Mouse (Mus musculus) embryonic facial prominence, embryonic 10.5 days (tissue): ENCODE measurements around the gene Defb30. TPM values are rescaled to one million over a fixed set of nuclear protein-coding genes. Genes with fewer than 3 reads are reported as not detected.

Experiments used
- DNase-seq: peaks from one replicate; pipeline ENCODE4 v3.0.0-alpha.2; 2017; ENCODE audit warnings: low spot score
- H3K27ac ChIP-seq: fragments of 300-500 bp; sonication (generic); replicated peaks from 2 replicates; pipeline ENCODE4 v1.5.1; 2016; ENCODE audit warnings: mild to moderate bottlenecking
- H3K27me3 ChIP-seq: fragments of 300-500 bp; sonication (generic); replicated peaks from 2 replicates; pipeline ENCODE4 v1.6.1; 2016; ENCODE audit warnings: low read depth, mild to moderate bottlenecking; ENCODE audit not compliant: poor library complexity, severe bottlenecking
- H3K36me3 ChIP-seq: fragments of 300-500 bp; sonication (generic); replicated peaks from 2 replicates; pipeline ENCODE4 v1.6.1; 2016; ENCODE audit warnings: mild to moderate bottlenecking, moderate library complexity
- H3K4me1 ChIP-seq: fragments of 300-500 bp; sonication (generic); 2 replicates; pipeline ENCODE4 v1.6.1; 2016
- H3K4me3 ChIP-seq: fragments of 300-500 bp; sonication (generic); 2 replicates; pipeline ENCODE4 v1.5.1; 2016; ENCODE audit warnings: mild to moderate bottlenecking, moderate library complexity
- H3K9me3 ChIP-seq: fragments of 300-500 bp; sonication (generic); 2 replicates; pipeline ENCODE4 v1.6.1; 2016; ENCODE audit warnings: mild to moderate bottlenecking
- WGBS: fragments of 180-500 bp; shearing (Covaris S2); methylation state at CpG from one replicate; pipeline ENCODE4 v1.1.7; 2016; 5-methylcytosine and 5-hydroxymethylcytosine counted together
- polyA plus RNA-seq: library from polyadenylated mRNA; unstranded; fragments of >200 nt; fragmentation: Nextera tagmentation; extraction: Ambion mirVana; gene quantifications from 2 replicates; pipeline ENCODE4 v1.2.1, GENCODE M21; 2016

The Defb30 gene
- polyA plus RNA-seq, 1 experiment from 2014 or later: not detected

DNA sequence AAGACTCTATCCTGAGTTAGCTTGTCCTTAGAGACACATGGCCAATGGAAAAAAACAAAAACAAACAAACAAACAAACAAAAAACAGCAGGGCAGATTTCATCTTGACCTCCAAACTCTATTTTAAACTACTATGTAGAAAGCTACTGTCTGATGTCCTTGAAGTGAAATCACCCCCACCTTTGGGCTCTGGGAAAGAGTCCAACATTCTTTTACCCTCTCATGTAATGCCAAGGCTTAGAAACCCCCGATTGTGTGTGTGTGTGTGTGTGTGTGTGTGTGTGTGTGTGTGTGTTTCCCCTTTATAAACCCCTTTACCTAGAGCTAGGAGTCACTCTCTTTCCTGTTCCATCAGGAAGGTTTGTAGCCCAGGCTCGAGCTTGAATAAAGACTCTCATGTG, 47.2 kb downstream of the Defb30 start:
- Histone ChIP-seq H3K4me1 (no peaks in the 10 kb centered on the region), H3K9me3 (no peaks in the 10 kb centered on the region), H3K27me3 (no peaks in the 10 kb centered on the region), H3K27ac (no peak overlapping the region), H3K36me3 (no peaks in the 10 kb centered on the region), H3K4me3 (no peak overlapping the region)
- WGBS: 77% methylated on average over 2 of the region's 2 CpGs
- DNase-seq: no peak

DNA sequence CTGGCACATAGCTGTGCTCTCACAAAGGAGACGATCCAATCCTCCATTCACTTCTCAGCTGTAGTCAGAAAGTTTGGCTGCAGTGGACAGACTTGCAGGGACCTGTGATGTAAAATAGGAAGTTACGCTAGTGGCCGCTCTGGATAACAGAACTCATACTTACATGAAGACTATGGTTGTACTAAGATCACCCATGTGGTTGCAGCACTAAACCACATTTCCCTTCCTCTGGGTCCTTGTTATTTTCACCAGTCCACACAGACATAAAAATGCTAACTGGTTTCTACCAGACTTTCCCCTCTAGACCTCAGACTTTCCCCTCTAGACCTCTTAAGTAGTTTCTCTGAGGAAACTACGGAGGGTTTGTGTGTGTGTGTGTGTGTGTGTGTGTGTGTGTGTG, 50.8 kb downstream of the Defb30 start:
- Histone ChIP-seq H3K27ac (no peak overlapping the region), H3K27me3 (no peaks in the 10 kb centered on the region), H3K36me3 (no peaks in the 10 kb centered on the region), H3K4me3 (no peak overlapping the region), H3K9me3 (no peaks in the 10 kb centered on the region), H3K4me1 (no peaks in the 10 kb centered on the region)
- 90% methylated on average over 4 of the region's 4 CpGs for WGBS
- no peak for DNase-seq

DNA sequence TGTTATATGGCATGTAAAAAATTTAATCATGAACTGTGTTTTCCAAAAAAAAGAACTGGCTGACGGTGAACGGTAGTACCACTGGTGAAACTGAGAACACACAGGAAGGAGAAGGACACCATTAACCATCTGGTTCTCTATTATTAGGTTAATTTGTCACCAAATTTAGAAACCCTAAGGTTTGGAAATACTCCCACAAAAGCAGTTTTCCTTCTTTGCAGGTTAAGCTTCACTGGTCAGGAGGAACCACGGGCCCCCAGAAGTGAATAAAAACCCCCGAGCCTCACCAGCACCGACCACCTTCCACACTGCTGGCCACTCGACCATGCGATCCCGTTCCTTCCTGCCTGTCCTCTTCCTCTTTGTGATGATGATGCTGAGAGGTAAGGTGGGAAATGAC, 52.0 kb downstream of the Defb30 start, which contains the start of gene Defb47:
Defb47 (plus strand) TSS at position 301 of the 400 bp plus-strand sequence.
- no peaks in the 10 kb centered on the region for H3K27me3 ChIP-seq
- 90% methylated on average over 8 of the region's 8 CpGs for WGBS
- no peak within 1 kb of the TSS for H3K4me3 ChIP-seq
- H3K9me3 ChIP-seq: no peaks in the 10 kb centered on the region
- peaks cover 7% of the 10 kb centered on the region; the same call in 1 of the 2 replicates for H3K4me1 ChIP-seq
- H3K27ac ChIP-seq: no peak within 1 kb of the TSS
- no peaks in the 10 kb centered on the region for H3K36me3 ChIP-seq
- no peak for DNase-seq

DNA sequence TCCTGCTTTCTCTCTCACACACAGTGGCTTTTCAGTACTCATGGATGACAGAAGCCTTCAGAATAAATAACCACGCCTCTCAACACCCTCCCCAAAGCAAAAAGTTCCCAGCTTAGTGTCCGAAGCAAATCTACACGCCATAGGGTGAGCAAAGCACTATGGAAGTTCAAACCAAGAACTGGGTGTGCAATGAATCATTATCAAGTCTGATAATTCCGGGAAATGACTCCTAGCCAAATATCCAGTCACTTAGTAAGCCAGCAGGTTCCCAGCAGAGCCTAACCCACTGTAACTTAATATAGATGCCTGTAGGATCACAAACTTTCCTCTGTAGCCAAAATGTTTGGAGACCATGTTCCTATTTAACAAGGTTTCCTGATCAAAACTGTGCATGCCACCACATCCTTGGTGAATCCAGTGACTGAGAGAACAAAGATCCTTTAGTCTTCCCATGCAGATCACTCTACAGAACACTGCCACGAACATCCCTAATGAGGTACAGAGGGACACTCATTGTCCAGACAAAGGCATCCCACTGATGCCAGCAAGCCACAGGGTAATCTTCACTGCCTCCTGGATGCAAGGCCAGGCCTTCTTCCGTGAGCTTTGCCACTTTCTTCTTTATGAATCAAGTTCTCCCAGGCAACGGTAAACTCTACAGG, 57.8 kb downstream of the Defb30 start:
- H3K4me3 ChIP-seq: no peak overlapping the region
- no peaks in the 10 kb centered on the region for H3K27me3 ChIP-seq
- H3K27ac ChIP-seq: no peak overlapping the region
- WGBS: 68% methylated on average over 7 of the region's 7 CpGs
- H3K9me3 ChIP-seq: no peaks in the 10 kb centered on the region
- peaks cover 7% of the 10 kb centered on the region; the same call in 1 of the 2 replicates for H3K4me1 ChIP-seq
- DNase-seq: no peak
- no peaks in the 10 kb centered on the region for H3K36me3 ChIP-seq

DNA sequence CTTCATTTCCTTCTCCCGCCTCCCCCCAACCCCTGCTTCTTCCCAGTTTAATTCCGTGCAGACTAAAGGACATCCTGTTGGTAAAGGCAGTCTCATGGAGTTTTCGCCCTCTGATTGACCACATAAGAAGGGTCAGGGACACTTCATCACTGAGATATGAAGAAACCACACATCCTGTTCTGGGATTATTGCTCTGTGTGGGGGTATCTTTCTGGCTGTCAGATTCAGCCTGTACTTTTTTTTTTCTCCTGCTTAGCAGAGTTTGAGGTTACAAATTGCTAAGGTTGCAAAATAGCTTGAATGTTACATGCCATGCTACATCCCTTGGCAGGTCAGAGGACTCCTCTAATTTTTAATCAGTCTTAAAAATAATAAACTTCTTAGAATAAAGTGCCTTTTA, 58.5 kb downstream of the Defb30 start:
- WGBS: 79% methylated on average over 3 of the region's 3 CpGs
- no peak overlapping the region for H3K27ac ChIP-seq
- DNase-seq: no peak
- no peaks in the 10 kb centered on the region for H3K27me3 ChIP-seq
- no peaks in the 10 kb centered on the region for H3K9me3 ChIP-seq
- H3K4me1 ChIP-seq: peaks cover 7% of the 10 kb centered on the region; the same call in 1 of the 2 replicates
- H3K4me3 ChIP-seq: no peak overlapping the region
- H3K36me3 ChIP-seq: no peaks in the 10 kb centered on the region

DNA sequence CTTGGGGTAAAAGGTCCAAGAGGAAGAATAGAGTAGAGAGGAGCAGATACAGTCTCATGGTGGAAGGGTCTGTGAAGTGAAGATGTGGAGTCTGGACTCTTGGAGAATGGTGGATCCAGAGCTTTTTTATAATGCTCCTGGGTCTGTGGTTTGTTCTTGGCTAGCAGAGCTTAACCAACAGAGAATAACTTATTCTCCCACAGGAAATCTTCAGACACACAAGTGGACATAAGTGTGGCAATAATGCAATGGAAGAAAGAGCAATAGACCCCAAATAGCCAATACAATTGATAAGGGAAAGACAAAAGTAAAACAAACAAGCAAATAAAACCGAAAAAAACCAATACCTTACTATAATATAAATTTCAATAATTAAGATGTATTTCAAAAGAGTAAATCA, 65.3 kb downstream of the Defb30 start, which contains the start of gene Defb48:
Defb48 (minus strand) TSS at position 101 of the 400 bp plus-strand sequence.
- Histone ChIP-seq H3K4me1 (no peaks in the 10 kb centered on the region), H3K36me3 (no peaks in the 10 kb centered on the region), H3K27me3 (no peaks in the 10 kb centered on the region), H3K27ac (no peak within 1 kb of the TSS), H3K9me3 (no peaks in the 10 kb centered on the region), H3K4me3 (no peak within 1 kb of the TSS)
- WGBS: 70% methylated on average over 1 of the region's 1 CpGs
- DNase-seq: no peak

Other genes with a start within 250 kb of the Defb30 start
- 13.6 and 16.0 TPM in 2 replicates for gene Wdfy2, start 212.3 kb downstream of the Defb30 start, polyA plus RNA-seq
- gene Defb48, start 65.5 kb downstream of the Defb30 start, polyA plus RNA-seq: not detected in 2 replicates
- gene Defb47, start 51.9 kb downstream of the Defb30 start, polyA plus RNA-seq: not detected in 2 replicates
- not detected in 2 replicates for gene Defb43, start 38.2 kb downstream of the Defb30 start, polyA plus RNA-seq
- 0.15 and 0.29 TPM in 2 replicates for gene Defb42, start 3.0 kb downstream of the Defb30 start, polyA plus RNA-seq